Mouse (Mus musculus) kidney, embryonic 15.5 days (tissue): ENCODE results near the gene Mbd3. TPM values are rescaled to one million over a fixed set of nuclear protein-coding genes. Genes with fewer than 3 reads are reported as not detected.

Source experiments
- ATAC-seq: fragments of 200-750 bp; cut with Nextera tagmentation; replicated peaks from 2 replicates; pipeline ENCODE4 v1.8.0; 2017; ENCODE audit warnings: moderate TSS enrichment; ENCODE audit not compliant: low FRiP score
- H3K27ac ChIP-seq: fragments of 300-500 bp; sonication (generic); 2 replicates; pipeline ENCODE4 v1.5.1; 2015; ENCODE audit warnings: mild to moderate bottlenecking, inconsistent platforms
- H3K27me3 ChIP-seq: fragments of 300-500 bp; sonication (generic); 2 replicates; pipeline ENCODE4 v1.6.1; 2015; ENCODE audit warnings: inconsistent platforms
- H3K36me3 ChIP-seq: fragments of 300-500 bp; sonication (generic); 2 replicates; pipeline ENCODE4 v1.6.1; 2015; ENCODE audit warnings: inconsistent platforms
- H3K4me1 ChIP-seq: fragments of 300-500 bp; sonication (generic); 2 replicates; pipeline ENCODE4 v1.6.1; 2015; ENCODE audit warnings: inconsistent platforms
- H3K4me2 ChIP-seq: fragments of 300-500 bp; sonication (generic); 2 replicates; pipeline ENCODE4 v1.6.1; 2015; ENCODE audit warnings: moderate library complexity, mild to moderate bottlenecking, inconsistent platforms
- H3K4me3 ChIP-seq: fragments of 300-500 bp; sonication (generic); replicated peaks from 2 replicates; pipeline ENCODE4 v1.5.1; 2015; ENCODE audit warnings: mild to moderate bottlenecking, inconsistent platforms
- H3K9ac ChIP-seq: fragments of 300-500 bp; sonication (generic); 2 replicates; pipeline ENCODE4 v1.6.1; 2015; ENCODE audit warnings: mild to moderate bottlenecking, inconsistent platforms
- H3K9me3 ChIP-seq: fragments of 300-500 bp; sonication (generic); replicated peaks from 2 replicates; pipeline ENCODE4 v1.6.1; 2016; ENCODE audit warnings: inconsistent platforms
- WGBS: fragments of 180-500 bp; shearing (Covaris S2); methylation state at CpG from one replicate; pipeline ENCODE4 v1.1.7; 2015; ENCODE audit warnings: mixed read lengths; 5-methylcytosine and 5-hydroxymethylcytosine counted together
- polyA plus RNA-seq: library from polyadenylated mRNA; unstranded; fragments of >200 nt; fragmentation: Nextera tagmentation; extraction: Ambion mirVana; gene quantifications from 2 replicates; pipeline ENCODE4 v1.2.1, GENCODE M21; 2015

Gene Mbd3
- polyA plus RNA-seq: 260 and 283 TPM in 2 replicates

- Histone ChIP-seq H3K27me3 (no peaks in the 10 kb centered on the region), H3K4me3 (peak within 1 kb of the TSS; percentile 85), H3K4me2 (peak within 1 kb of the TSS; percentile 86), H3K9ac (peak within 1 kb of the TSS; percentile 95), H3K36me3 (peaks cover 65% of the 10 kb centered on the region), H3K4me1 (peaks cover 37% of the 10 kb centered on the region), H3K9me3 (no peaks in the 10 kb centered on the region), H3K27ac (peak within 1 kb of the TSS; percentile 100)
- WGBS: under 1% methylated on average over 79 of the region's 82 CpGs
- peak; percentile 97 for ATAC-seq
Measured at GRCm38 (mm10) chr10:80399191-80399972, at the start of gene Mbd3. Gene Mbd3, minus strand, starts transcription at chr10:80399550.

GRCm38 (mm10) chr10:80445898-80446601 lies 46.7 kb upstream of the Mbd3 start:
- no peaks in the 10 kb centered on the region for H3K36me3 ChIP-seq
- no peaks in the 10 kb centered on the region for H3K9me3 ChIP-seq
- WGBS: 7% methylated on average over 26 of the region's 26 CpGs
- no peak overlapping the region for H3K4me3 ChIP-seq
- H3K4me2 ChIP-seq: peak overlapping the region; percentile 34
- H3K9ac ChIP-seq: no peak overlapping the region
- H3K27ac ChIP-seq: no peak overlapping the region
- H3K27me3 ChIP-seq: peaks cover 53% of the 10 kb centered on the region
- ATAC-seq: peak; percentile 62
- H3K4me1 ChIP-seq: peaks cover 10% of the 10 kb centered on the region; the same call in 1 of the 2 replicates

- Histone ChIP-seq H3K4me3 (no peak overlapping the region), H3K36me3 (no peaks in the 10 kb centered on the region), H3K4me1 (peaks cover 6% of the 10 kb centered on the region; the same call in 1 of the 2 replicates), H3K27me3 (peaks cover 47% of the 10 kb centered on the region), H3K9ac (no peak overlapping the region), H3K9me3 (no peaks in the 10 kb centered on the region), H3K4me2 (no peak overlapping the region), H3K27ac (no peak overlapping the region)
- WGBS: 48% methylated on average over 1 of the region's 1 CpGs
- no peak for ATAC-seq
Measured at GRCm38 (mm10) chr10:80445052-80445451, 45.7 kb upstream of the Mbd3 start.

- no peak for ATAC-seq
- Histone ChIP-seq H3K4me2 (no peak overlapping the region), H3K9ac (no peak overlapping the region), H3K4me1 (peaks cover 6% of the 10 kb centered on the region; the same call in 1 of the 2 replicates), H3K36me3 (no peaks in the 10 kb centered on the region), H3K4me3 (no peak overlapping the region), H3K9me3 (no peaks in the 10 kb centered on the region), H3K27me3 (peaks cover 47% of the 10 kb centered on the region), H3K27ac (no peak overlapping the region)
- WGBS: 34% methylated on average over 5 of the region's 5 CpGs
Measured at GRCm38 (mm10) chr10:80444339-80445045, 45.1 kb upstream of the Mbd3 start.

GRCm38 (mm10) chr10:80443575-80444278 lies 44.4 kb upstream of the Mbd3 start:
- no peaks in the 10 kb centered on the region for H3K36me3 ChIP-seq
- no peak for ATAC-seq
- H3K4me1 ChIP-seq: peaks cover 6% of the 10 kb centered on the region; the same call in 1 of the 2 replicates
- 79% methylated on average over 8 of the region's 8 CpGs for WGBS
- no peak overlapping the region for H3K4me3 ChIP-seq
- H3K9ac ChIP-seq: no peak overlapping the region
- H3K9me3 ChIP-seq: no peaks in the 10 kb centered on the region
- no peak overlapping the region for H3K27ac ChIP-seq
- no peak overlapping the region for H3K4me2 ChIP-seq
- peaks cover 41% of the 10 kb centered on the region for H3K27me3 ChIP-seq

- H3K4me2 ChIP-seq: no peak overlapping the region
- no peak overlapping the region for H3K9ac ChIP-seq
- no peak overlapping the region for H3K27ac ChIP-seq
- no peak for ATAC-seq
- H3K36me3 ChIP-seq: no peaks in the 10 kb centered on the region
- 47% methylated on average over 2 of the region's 2 CpGs for whole genome bisulfite sequencing
- peaks cover 6% of the 10 kb centered on the region; the same call in 1 of the 2 replicates for H3K4me1 ChIP-seq
- H3K4me3 ChIP-seq: no peak overlapping the region
- H3K9me3 ChIP-seq: no peaks in the 10 kb centered on the region
- H3K27me3 ChIP-seq: peaks cover 33% of the 10 kb centered on the region
Measured at GRCm38 (mm10) chr10:80442989-80443388, 43.6 kb upstream of the Mbd3 start.

GRCm38 (mm10) chr10:80441598-80441997 lies 42.2 kb upstream of the Mbd3 start:
- Histone ChIP-seq H3K36me3 (no peaks in the 10 kb centered on the region), H3K27me3 (peaks cover 24% of the 10 kb centered on the region), H3K4me1 (peaks cover 7% of the 10 kb centered on the region; the same call in 1 of the 2 replicates), H3K9ac (no peak overlapping the region), H3K4me2 (no peak overlapping the region), H3K27ac (no peak overlapping the region), H3K4me3 (no peak overlapping the region), H3K9me3 (no peaks in the 10 kb centered on the region)
- no peak for ATAC-seq
- 67% methylated on average over 8 of the region's 8 CpGs for WGBS

GRCm38 (mm10) chr10:80440031-80440430 lies 40.7 kb upstream of the Mbd3 start:
- H3K9ac ChIP-seq: no peak overlapping the region
- no peak overlapping the region for H3K4me2 ChIP-seq
- H3K27ac ChIP-seq: no peak overlapping the region
- H3K4me1 ChIP-seq: peaks cover 15% of the 10 kb centered on the region
- H3K9me3 ChIP-seq: no peaks in the 10 kb centered on the region
- H3K36me3 ChIP-seq: no peaks in the 10 kb centered on the region
- peaks cover 11% of the 10 kb centered on the region for H3K27me3 ChIP-seq
- no peak overlapping the region for H3K4me3 ChIP-seq
- no peak for ATAC-seq

- 68% methylated on average over 4 of the region's 4 CpGs for WGBS
- Histone ChIP-seq H3K4me1 (peaks cover 17% of the 10 kb centered on the region), H3K36me3 (no peaks in the 10 kb centered on the region), H3K4me3 (no peak overlapping the region), H3K4me2 (no peak overlapping the region), H3K27me3 (0 out of 2 replicates have a peak, but pooled peaks cover 2% of the 10 kb centered on the region), H3K27ac (no peak overlapping the region), H3K9ac (no peak overlapping the region), H3K9me3 (no peaks in the 10 kb centered on the region)
- ATAC-seq: no peak
Measured at GRCm38 (mm10) chr10:80437973-80438372, 38.6 kb upstream of the Mbd3 start.

GRCm38 (mm10) chr10:80436276-80436675 lies 36.9 kb upstream of the Mbd3 start:
- Histone ChIP-seq H3K9ac (no peak overlapping the region), H3K27me3 (0 out of 2 replicates have a peak, but pooled peaks cover 2% of the 10 kb centered on the region), H3K27ac (peak overlapping the region; percentile 59), H3K9me3 (no peaks in the 10 kb centered on the region), H3K36me3 (no peaks in the 10 kb centered on the region), H3K4me2 (peak overlapping the region; percentile 30), H3K4me3 (no peak overlapping the region), H3K4me1 (peaks cover 29% of the 10 kb centered on the region)
- ATAC-seq: no peak
- WGBS: 14% methylated on average over 9 of the region's 9 CpGs

GRCm38 (mm10) chr10:80435764-80436163 lies 36.4 kb upstream of the Mbd3 start:
- Histone ChIP-seq H3K9me3 (no peaks in the 10 kb centered on the region), H3K4me2 (peak overlapping the region; percentile 30), H3K4me1 (peaks cover 34% of the 10 kb centered on the region), H3K36me3 (peaks cover under 1% of the 10 kb centered on the region; the same call in 1 of the 2 replicates), H3K4me3 (no peak overlapping the region), H3K27me3 (0 out of 2 replicates have a peak, but pooled peaks cover 2% of the 10 kb centered on the region), H3K9ac (no peak overlapping the region), H3K27ac (peak overlapping the region; percentile 59)
- no peak for ATAC-seq
- WGBS: 45% methylated on average over 7 of the region's 7 CpGs
